Mouse (Mus musculus): Measurements from ENCODE around the gene Auts2. TPM values are rescaled to one million over a fixed set of nuclear protein-coding genes. Genes with fewer than 3 reads are reported as not detected.

Auts2 gene
- polyA plus RNA-seq, 1 experiment from 2014 or later = 95.1 TPM

DNA sequence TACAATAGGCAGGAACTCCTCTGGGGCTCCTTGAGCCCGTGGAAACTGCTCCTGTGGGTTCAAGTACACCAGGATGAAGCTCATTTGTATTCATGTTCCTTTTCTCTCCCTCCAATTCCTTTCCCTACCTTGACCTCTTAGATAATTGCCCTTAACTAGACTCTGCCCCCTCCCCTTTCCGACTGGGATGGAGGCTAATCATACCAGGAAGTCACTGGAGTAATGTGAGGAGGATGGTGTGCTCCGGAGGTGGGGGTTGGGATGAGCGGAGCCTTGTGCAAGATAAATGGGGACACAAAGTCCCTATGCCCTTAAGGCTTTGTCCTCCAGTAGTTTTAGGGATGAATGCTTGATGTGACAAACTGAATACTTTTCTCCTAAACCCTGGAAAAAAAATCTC lies 820.8 kb downstream of the Auts2 start:
- WGBS = 56% methylated on average over 4 of the region's 4 CpGs
- H3K36me3 ChIP-seq (ENCODE audit: poor library complexity, severe bottlenecking) = no peaks in the 10 kb centered on the region
- peaks cover 25% of the 10 kb centered on the region for H3K4me1 ChIP-seq
- no peak overlapping the region for H3K9ac ChIP-seq
- no peaks in the 10 kb centered on the region for H3K9me3 ChIP-seq (replicated peaks)
- H3K4me3 ChIP-seq = no peak overlapping the region
- no peaks in the 10 kb centered on the region for H3K27me3 ChIP-seq
- ATAC-seq = no peak
- H3K4me2 ChIP-seq = no peak overlapping the region
- H3K27ac ChIP-seq = no peak overlapping the region

- Histone ChIP-seq H3K4me3 (no peak overlapping the region), H3K27ac (peak overlapping the region; percentile 76), H3K36me3 (ENCODE audit: poor library complexity, severe bottlenecking) (peaks cover 10% of the 10 kb centered on the region; the same call in 1 of the 2 replicates), H3K9ac (no peak overlapping the region), H3K4me2 (peak overlapping the region; percentile 29; the same call in 1 of the 2 replicates), H3K4me1 (peaks cover 31% of the 10 kb centered on the region), H3K27me3 (no peaks in the 10 kb centered on the region), H3K9me3 (replicated peaks) (no peaks in the 10 kb centered on the region)
- ATAC-seq = peak; percentile 56; the same call in 1 of the 2 replicates
- WGBS = 27% methylated on average over 13 of the region's 13 CpGs
These were observed 825.1 kb downstream of the Auts2 start for GRCm38 (mm10) chr5:131718013-131718412.

GRCm38 (mm10) chr5:131717359-131717965 lies 825.7 kb downstream of the Auts2 start:
- peak overlapping the region; percentile 29 for H3K4me2 ChIP-seq
- no peaks in the 10 kb centered on the region for H3K27me3 ChIP-seq
- no peak overlapping the region for H3K9ac ChIP-seq
- peaks cover 31% of the 10 kb centered on the region for H3K4me1 ChIP-seq
- peaks cover 12% of the 10 kb centered on the region; the same call in 1 of the 2 replicates for H3K36me3 ChIP-seq (ENCODE audit: poor library complexity, severe bottlenecking)
- peak; percentile 89 for ATAC-seq
- H3K4me3 ChIP-seq = no peak overlapping the region
- H3K27ac ChIP-seq = peak overlapping the region; percentile 76
- WGBS = 33% methylated on average over 19 of the region's 19 CpGs
- peaks cover 2% of the 10 kb centered on the region for H3K9me3 ChIP-seq (replicated peaks)

DNA sequence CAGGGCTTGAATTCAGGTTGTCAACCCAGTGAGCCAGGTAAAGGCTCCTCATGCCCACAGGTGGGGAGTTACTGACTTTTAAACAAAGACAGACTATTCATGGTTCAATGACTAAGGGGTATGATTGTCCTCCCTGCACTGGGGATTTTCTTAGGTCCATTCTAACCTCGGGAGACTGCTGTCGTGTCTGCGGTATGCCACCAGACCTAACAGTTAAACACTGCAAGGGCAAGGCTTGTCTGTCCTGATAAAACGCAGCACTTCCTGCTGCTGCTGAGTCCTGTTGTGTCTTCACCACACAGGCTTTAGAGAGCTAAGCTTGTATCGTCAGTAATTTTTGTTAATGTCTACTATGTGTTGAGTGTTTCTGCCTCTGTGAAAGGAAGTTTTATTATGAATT lies 828.2 kb downstream of the Auts2 start:
- no peak for ATAC-seq

GRCm38 (mm10) chr5:131712441-131712840 lies 830.7 kb downstream of the Auts2 start:
- H3K36me3 ChIP-seq (ENCODE audit: poor library complexity, severe bottlenecking) = peaks cover 14% of the 10 kb centered on the region; the same call in 1 of the 2 replicates
- H3K9ac ChIP-seq = no peak overlapping the region
- peaks cover 23% of the 10 kb centered on the region for H3K4me1 ChIP-seq
- no peak for ATAC-seq
- WGBS = 87% methylated on average over 2 of the region's 2 CpGs
- no peak overlapping the region for H3K4me3 ChIP-seq
- H3K9me3 ChIP-seq (replicated peaks) = peaks cover 5% of the 10 kb centered on the region
- H3K27me3 ChIP-seq = no peaks in the 10 kb centered on the region
- no peak overlapping the region for H3K4me2 ChIP-seq
- H3K27ac ChIP-seq = no peak overlapping the region

More for the DNA sequence above, 828.2 kb downstream of the Auts2 start:
- H3K4me3 ChIP-seq = no peak overlapping the region
- WGBS = 89% methylated on average over 5 of the region's 5 CpGs
- no peak overlapping the region for H3K27ac ChIP-seq
- peaks cover 40% of the 10 kb centered on the region for H3K4me1 ChIP-seq
- no peak overlapping the region for H3K9ac ChIP-seq
- H3K9me3 ChIP-seq (replicated peaks) = peaks cover 5% of the 10 kb centered on the region
- H3K4me2 ChIP-seq = no peak overlapping the region
- H3K36me3 ChIP-seq (ENCODE audit: poor library complexity, severe bottlenecking) = peaks cover 14% of the 10 kb centered on the region; the same call in 1 of the 2 replicates
- H3K27me3 ChIP-seq = no peaks in the 10 kb centered on the region

DNA sequence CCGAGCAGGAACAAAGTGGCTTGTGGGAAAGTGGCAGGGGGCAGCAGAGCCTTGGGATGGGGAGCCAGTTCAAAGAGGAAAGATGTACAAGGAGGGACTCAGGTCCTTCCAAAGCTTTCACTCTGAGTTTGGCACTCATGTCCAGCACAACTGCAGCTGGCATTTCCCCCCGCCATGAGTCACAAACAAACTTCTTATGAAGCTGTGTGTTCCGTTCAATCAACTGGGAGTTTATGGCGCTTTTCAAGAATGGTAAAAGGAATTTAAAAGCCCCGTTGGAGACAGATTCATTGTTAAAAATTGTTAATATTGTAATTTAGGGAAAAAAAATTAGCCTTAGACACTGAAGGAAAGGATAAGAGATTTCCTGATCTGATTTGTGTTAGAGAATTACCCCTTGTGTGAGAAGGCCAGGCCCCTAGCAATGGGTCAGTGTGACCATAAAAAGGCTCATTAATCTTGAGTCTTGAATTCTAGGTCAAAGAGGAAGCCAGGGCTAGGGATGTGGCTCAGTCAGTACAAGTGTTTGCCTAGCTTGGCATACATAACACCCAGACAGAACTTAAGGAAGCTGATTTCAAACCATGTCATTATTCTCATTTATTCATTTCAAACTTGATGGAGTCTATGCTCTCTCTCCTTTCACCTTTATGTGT lies 831.5 kb downstream of the Auts2 start:
- 59% methylated on average over 5 of the region's 5 CpGs for WGBS
- H3K27ac ChIP-seq = no peak overlapping the region
- H3K4me2 ChIP-seq = no peak overlapping the region

GRCm38 (mm10) chr5:131710735-131711473 lies 832.2 kb downstream of the Auts2 start:
- H3K27me3 ChIP-seq = no peaks in the 10 kb centered on the region
- peaks cover 17% of the 10 kb centered on the region for H3K4me1 ChIP-seq
- H3K4me2 ChIP-seq = no peak overlapping the region
- WGBS = 71% methylated on average over 8 of the region's 8 CpGs
- no peak for ATAC-seq
- peaks cover 5% of the 10 kb centered on the region for H3K9me3 ChIP-seq (replicated peaks)
- 0 out of 2 replicates have a peak, but pooled peaks cover 10% of the 10 kb centered on the region for H3K36me3 ChIP-seq (ENCODE audit: poor library complexity, severe bottlenecking)
- no peak overlapping the region for H3K9ac ChIP-seq
- no peak overlapping the region for H3K4me3 ChIP-seq
- no peak overlapping the region for H3K27ac ChIP-seq

More for the DNA sequence above, 831.5 kb downstream of the Auts2 start:
- H3K36me3 ChIP-seq (ENCODE audit: poor library complexity, severe bottlenecking) = peaks cover 14% of the 10 kb centered on the region; the same call in 1 of the 2 replicates
- H3K9ac ChIP-seq = no peak overlapping the region
- H3K4me1 ChIP-seq = peaks cover 18% of the 10 kb centered on the region
- no peaks in the 10 kb centered on the region for H3K27me3 ChIP-seq
- H3K9me3 ChIP-seq (replicated peaks) = peaks cover 5% of the 10 kb centered on the region
- no peak overlapping the region for H3K4me3 ChIP-seq
- ATAC-seq = no peak

DNA sequence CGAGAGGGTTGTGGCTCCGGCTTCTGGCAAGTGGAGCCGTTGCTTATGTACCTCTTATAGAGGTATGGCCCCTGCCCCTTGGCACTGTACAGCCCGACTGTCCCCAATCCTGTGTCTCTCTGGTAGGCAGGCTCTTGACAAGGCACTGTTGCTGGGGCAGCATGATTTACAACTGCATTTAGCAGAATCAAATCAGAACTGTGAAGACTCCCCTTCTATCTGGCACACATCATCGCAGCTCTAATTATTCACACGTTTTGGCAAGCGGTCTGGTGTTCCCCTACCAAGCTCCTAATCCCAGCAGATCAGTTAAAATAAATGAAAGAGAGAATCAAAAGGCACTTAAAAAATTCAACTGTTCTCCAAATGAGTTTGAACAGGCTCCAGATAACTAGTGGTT lies 835.7 kb downstream of the Auts2 start:
- 78% methylated on average over 7 of the region's 7 CpGs for WGBS
- Histone ChIP-seq H3K27ac (peak overlapping the region; percentile 20; the same call in 1 of the 2 replicates), H3K36me3 (ENCODE audit: poor library complexity, severe bottlenecking) (0 out of 2 replicates have a peak, but pooled peaks cover 1% of the 10 kb centered on the region), H3K9ac (no peak overlapping the region), H3K4me3 (no peak overlapping the region), H3K4me1 (peaks cover 21% of the 10 kb centered on the region), H3K4me2 (no peak overlapping the region), H3K27me3 (no peaks in the 10 kb centered on the region), H3K9me3 (replicated peaks) (peaks cover 2% of the 10 kb centered on the region)
- ATAC-seq = peak; percentile 53; the same call in 1 of the 2 replicates

- no peaks in the 10 kb centered on the region for H3K9me3 ChIP-seq (replicated peaks)
- H3K27me3 ChIP-seq = no peaks in the 10 kb centered on the region
- no peak overlapping the region for H3K27ac ChIP-seq
- no peak overlapping the region for H3K4me3 ChIP-seq
- no peak overlapping the region for H3K9ac ChIP-seq
- H3K36me3 ChIP-seq (ENCODE audit: poor library complexity, severe bottlenecking) = no peaks in the 10 kb centered on the region
- WGBS = 82% methylated on average over 6 of the region's 6 CpGs
- H3K4me1 ChIP-seq = peaks cover 26% of the 10 kb centered on the region
- no peak overlapping the region for H3K4me2 ChIP-seq
- no peak for ATAC-seq
These were observed 839.4 kb downstream of the Auts2 start for GRCm38 (mm10) chr5:131703729-131704128.

DNA sequence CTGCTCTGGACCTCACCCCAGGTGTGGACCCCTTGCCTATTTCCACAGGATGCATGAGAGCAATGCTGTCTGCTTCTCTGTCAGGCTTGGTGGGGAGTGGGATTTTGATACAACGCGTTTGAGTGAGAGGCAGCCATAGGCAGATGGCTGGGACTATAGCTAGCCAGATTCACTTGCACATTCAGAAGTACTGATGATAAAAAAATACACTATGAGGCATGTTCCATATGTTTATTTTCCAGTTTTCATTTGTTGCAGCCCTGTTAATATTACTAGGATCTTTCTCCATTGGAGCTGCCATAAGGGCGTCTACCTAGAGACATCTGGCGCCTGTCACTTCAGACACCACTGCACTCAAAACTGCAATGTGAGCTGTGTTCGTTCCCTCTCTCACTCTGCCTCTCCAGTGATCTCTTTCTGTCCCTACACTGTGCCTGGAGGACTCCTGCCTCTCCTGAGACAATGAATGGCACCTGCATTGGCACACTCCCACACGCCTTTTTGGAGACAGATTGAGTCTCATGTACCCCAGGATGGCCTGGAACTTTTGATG lies 840.2 kb downstream of the Auts2 start:
- H3K4me2 ChIP-seq = no peak overlapping the region
- H3K27me3 ChIP-seq = no peaks in the 10 kb centered on the region
- H3K27ac ChIP-seq = 0 out of 2 replicates have a peak overlapping the region, but pooled peaks have one; percentile 38
- 85% methylated on average over 6 of the region's 6 CpGs for WGBS
- no peaks in the 10 kb centered on the region for H3K36me3 ChIP-seq (ENCODE audit: poor library complexity, severe bottlenecking)
- no peak overlapping the region for H3K9ac ChIP-seq
- no peak overlapping the region for H3K4me3 ChIP-seq
- peak; percentile 66 for ATAC-seq
- no peaks in the 10 kb centered on the region for H3K9me3 ChIP-seq (replicated peaks)
- H3K4me1 ChIP-seq = peaks cover 25% of the 10 kb centered on the region

DNA sequence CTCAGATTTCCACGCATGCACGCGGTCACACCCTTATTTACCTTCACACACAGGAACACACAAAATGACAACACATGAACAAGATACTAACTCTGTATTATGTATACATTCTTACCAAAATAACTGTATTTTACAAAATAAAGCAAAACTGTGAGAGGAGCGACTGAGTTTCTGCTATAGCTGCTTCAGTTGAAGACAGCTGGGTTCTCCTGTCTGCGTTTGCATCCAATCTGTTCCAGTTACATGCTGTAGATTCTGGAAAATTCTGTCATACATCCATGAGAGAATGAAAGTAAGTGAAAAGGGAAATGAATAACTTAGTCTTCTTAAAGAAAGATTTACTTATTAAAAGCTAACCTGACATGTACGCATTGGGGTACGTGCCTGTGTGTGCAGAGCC lies 844.2 kb downstream of the Auts2 start:
- no peak overlapping the region for H3K4me3 ChIP-seq
- no peaks in the 10 kb centered on the region for H3K9me3 ChIP-seq (replicated peaks)
- H3K4me2 ChIP-seq = no peak overlapping the region
- 95% methylated on average over 7 of the region's 7 CpGs for WGBS
- no peak overlapping the region for H3K9ac ChIP-seq
- no peak overlapping the region for H3K27ac ChIP-seq
- H3K27me3 ChIP-seq = no peaks in the 10 kb centered on the region
- peaks cover 18% of the 10 kb centered on the region for H3K4me1 ChIP-seq
- no peaks in the 10 kb centered on the region for H3K36me3 ChIP-seq (ENCODE audit: poor library complexity, severe bottlenecking)
- no peak for ATAC-seq

DNA sequence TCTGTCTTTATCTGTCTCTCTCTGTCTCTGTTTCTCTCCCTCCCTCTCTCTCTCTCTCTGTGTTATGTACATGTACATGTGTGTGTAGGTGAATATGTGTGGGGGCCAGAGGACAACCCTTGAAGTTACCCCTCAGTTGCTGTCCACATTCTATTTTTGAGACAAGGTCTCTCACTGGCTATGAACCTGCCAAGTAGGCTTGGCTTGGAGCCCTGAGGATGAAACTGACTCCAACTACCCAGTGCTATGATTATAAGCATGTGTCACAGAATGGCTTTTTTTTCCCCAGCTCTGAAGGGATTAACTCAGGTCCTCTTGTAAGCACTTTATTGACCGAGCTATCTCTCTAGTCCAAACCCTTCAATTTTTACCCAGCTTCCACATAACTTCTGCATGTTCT lies 852.4 kb downstream of the Auts2 start:
- H3K4me3 ChIP-seq = no peak overlapping the region
- no peaks in the 10 kb centered on the region for H3K27me3 ChIP-seq
- no peaks in the 10 kb centered on the region for H3K36me3 ChIP-seq (ENCODE audit: poor library complexity, severe bottlenecking)
- WGBS = 73% methylated on average over 1 of the region's 1 CpGs
- H3K4me2 ChIP-seq = no peak overlapping the region
- no peak overlapping the region for H3K9ac ChIP-seq
- H3K9me3 ChIP-seq (replicated peaks) = no peaks in the 10 kb centered on the region
- 0 out of 2 replicates have a peak, but pooled peaks cover 2% of the 10 kb centered on the region for H3K4me1 ChIP-seq
- ATAC-seq = no peak
- H3K27ac ChIP-seq = no peak overlapping the region

All from forebrain, embryonic 13.5 days (tissue).